Mouse (Mus musculus): Measurements from ENCODE around the gene Gm609.

GRCm38 (mm10) chr16:45531950-45532349 is 39.2 kb upstream of the Gm609 start, which contains the start of gene Gm17783:
- TF ChIP-seq CTCF (IDR thresholded peaks at IDR 0.05; ENCODE audit: low read depth, low read length) (no peak), TAL1 (conservative IDR thresholded peaks at IDR 0.05; ENCODE audit: low read depth, low read length) (no peak), GATA1 (IDR thresholded peaks at IDR 0.05; ENCODE audit: borderline replicate concordance, low read length) (no peak), POLR2AphosphoS5 (IDR thresholded peaks at IDR 0.05; ENCODE audit: insufficient replicate concordance, low read depth, low read length) (no peak)
